Mouse (Mus musculus): Measurements from ENCODE around the gene Smc5.

Gene Smc5

GRCm38 (mm10) chr19:23273355-23274053 is at the start of gene Smc5:
Gene Smc5, minus strand, starts transcription at chr19:23273897.
- DNase-seq (ENCODE audit: extremely low spot score) = peak; percentile 94

GRCm38 (mm10) chr19:23323107-23323506 is 49.4 kb upstream of the Smc5 start:
- DNase-seq (ENCODE audit: extremely low spot score) = no peak

- no peak for DNase-seq (ENCODE audit: extremely low spot score)
These were observed 44.3 kb upstream of the Smc5 start for GRCm38 (mm10) chr19:23317989-23318358.

DNA sequence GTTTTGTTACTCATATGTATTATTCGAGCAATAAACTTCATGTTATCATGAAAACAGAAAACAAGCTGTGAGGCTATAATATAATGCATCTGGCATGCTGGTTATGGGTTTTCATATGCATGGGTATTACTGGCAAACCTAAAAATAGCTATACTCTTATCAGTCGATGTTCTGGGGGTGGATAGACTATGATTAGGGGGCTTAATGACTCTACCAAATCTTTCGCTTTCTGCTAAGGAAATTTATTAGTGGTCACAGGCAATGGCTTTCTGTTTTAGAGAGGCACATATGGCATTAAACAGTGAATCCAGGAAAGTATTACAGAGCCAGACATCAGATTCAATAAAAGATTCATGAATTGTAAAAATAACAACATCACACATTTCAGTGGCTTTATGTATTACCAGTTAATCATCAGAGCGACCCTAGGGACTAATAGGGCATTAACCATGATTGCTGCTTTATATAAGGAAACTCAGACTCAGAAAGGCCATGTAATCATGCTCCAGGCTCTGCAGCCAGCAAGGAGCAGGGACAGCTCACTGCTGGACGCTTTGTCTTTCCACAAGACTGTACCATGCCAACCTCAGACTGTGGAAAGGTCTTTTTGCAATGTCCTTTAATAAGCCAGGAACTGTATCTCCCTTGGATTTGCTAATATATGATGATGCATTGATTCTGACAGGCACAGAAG is 43.7 kb upstream of the Smc5 start:
- DNase-seq (ENCODE audit: extremely low spot score) = no peak

DNA sequence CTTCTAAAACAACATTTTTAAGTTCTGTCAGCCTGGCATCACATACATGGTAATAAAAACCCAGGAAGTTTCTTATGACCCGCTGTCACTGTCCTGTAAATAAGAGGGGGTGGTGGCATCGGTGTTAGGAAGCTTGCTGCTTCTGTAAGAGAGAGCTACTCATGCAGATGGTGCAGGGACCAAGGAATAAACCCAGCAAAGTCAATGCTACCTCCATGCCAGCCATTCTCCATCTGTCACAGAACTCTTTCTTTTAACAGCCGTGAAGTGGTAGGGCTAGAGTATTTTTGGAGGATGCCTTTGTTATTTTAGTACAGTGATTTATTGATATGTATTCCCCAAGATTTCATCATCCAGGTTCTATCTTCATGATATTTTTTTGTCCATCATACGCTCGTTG is 43.2 kb upstream of the Smc5 start:
- no peak for DNase-seq (ENCODE audit: extremely low spot score)

DNA sequence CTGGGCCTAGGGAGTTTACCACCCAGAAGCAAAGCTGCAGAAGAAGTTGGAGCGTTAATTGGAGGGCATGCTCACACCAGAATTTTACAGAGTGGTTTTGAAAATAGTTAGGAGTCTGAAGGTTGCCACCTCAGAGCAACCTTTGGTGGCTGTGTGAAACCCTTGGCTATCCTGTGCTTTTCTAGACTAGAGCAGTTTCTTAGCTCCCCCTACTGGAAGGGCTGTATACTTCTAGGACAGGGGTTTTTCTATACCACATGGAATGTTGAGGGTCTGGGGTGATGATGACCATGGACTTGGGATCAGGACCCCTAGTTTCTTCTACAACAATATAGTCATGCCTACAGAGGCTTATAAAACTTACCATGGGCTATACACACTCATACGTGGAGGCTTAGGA is 36.3 kb upstream of the Smc5 start:
- DNase-seq (ENCODE audit: extremely low spot score) = no peak

DNA sequence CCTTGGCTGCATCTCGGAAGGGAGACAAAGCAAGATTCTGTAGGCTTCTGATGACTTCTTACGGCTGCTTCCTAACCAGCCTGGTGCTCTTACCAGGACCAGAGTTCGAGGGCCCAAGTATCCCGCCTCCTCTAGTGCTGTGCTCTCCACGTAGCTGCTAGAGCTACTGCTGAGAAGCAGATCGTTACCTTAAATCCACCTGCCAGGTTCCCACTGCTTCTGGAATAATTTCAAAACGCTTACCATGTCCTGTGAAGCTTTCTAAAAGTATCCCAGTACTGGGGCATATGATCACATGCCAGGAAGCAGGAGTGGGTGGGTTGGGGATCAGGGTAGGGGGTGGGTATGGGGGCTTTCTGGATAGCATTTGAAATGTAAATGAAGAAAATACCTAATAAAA is 33.0 kb upstream of the Smc5 start:
- no peak for DNase-seq (ENCODE audit: extremely low spot score)

GRCm38 (mm10) chr19:23299987-23300386 is 26.3 kb upstream of the Smc5 start:
- DNase-seq (ENCODE audit: extremely low spot score) = no peak

DNA sequence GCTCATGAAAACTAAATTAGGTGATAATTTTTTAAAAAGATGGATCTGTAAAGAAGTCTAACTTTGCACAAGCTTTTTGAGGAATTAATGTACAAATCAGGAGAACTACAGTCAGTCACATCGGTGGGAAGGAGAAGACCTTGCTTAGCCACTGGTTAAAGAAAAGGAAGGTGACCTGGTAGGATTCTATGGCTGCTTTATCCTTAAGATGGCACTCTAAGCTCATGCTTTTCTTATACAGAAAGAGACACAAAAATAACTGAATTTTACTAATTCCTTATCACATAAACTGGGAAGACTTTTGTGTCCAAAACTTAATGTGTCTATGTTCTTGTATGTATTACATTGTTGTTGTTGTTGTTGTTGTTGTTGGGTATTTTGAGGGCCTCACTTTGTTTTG is 25.2 kb upstream of the Smc5 start:
- DNase-seq (ENCODE audit: extremely low spot score) = no peak

GRCm38 (mm10) chr19:23297191-23297590 is 23.5 kb upstream of the Smc5 start:
- DNase-seq (ENCODE audit: extremely low spot score) = no peak

DNA sequence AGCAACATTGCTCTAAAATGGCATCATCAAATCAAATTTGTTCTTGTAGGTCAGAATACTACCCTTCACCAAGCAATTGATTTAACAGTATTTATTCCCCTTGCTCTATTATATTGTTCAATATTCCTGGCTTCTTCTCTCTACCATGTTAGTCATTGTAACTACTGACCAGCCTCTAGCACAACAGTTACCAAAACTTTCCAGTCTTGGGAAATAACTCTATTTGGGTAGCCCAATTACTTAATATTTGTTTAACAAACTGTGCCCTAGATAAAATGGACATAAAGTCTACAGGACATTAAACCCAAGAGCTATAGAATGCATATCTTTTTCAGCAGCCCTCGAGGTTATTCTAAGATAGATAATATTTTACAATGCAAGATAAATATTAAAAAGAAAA is 15.6 kb upstream of the Smc5 start:
- DNase-seq (ENCODE audit: extremely low spot score) = no peak

GRCm38 (mm10) chr19:23281911-23282660 is 8.4 kb upstream of the Smc5 start:
- DNase-seq (ENCODE audit: extremely low spot score) = no peak

GRCm38 (mm10) chr19:23274054-23274724 is 492 bp upstream of the Smc5 start:
- DNase-seq (ENCODE audit: extremely low spot score) = no peak

DNA sequence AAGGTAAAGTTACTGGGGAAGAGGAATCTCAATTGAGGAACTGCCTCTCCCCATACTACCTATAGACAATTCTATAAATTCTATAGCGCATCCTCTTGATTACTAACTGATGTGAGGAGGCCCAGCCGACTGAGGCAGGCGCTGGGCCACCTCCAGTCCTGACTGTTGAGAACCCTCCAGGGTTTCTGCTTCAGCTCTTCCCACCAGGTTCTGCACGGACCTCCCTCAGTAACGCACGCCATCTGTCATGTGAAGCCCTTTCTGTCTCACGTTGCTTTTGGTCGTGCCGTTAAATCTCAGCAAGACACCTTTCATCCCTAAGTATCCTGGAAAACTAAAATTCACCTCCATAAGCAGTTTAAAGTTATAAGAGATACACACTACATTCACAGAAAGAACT is 16.9 kb downstream of the Smc5 start:
- no peak for DNase-seq (ENCODE audit: extremely low spot score)

GRCm38 (mm10) chr19:23246473-23246872 is 27.2 kb downstream of the Smc5 start:
- no peak for DNase-seq (ENCODE audit: extremely low spot score)

DNA sequence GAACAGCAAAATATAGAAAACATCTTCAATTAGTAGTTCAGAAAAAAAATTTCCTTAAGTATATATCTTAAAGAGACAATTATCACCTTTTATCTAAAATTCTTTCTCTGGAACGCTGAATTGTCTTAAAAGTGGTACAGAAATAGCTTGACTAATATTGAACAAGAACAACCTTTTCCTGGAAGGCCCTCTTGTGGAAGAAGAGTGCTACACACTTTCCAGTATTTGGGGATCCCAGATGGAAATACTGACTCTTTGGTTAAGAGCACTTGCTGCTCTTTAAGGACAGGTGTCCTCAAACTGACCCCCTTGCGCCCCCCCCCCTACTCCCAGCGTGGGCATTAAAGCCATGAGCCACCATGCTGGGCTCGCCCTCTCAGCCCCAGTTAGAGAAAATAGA is 48.6 kb downstream of the Smc5 start:
- no peak for DNase-seq (ENCODE audit: extremely low spot score)

GRCm38 (mm10) chr19:23214326-23214725 is 59.4 kb downstream of the Smc5 start:
- no peak for DNase-seq (ENCODE audit: extremely low spot score)

DNA sequence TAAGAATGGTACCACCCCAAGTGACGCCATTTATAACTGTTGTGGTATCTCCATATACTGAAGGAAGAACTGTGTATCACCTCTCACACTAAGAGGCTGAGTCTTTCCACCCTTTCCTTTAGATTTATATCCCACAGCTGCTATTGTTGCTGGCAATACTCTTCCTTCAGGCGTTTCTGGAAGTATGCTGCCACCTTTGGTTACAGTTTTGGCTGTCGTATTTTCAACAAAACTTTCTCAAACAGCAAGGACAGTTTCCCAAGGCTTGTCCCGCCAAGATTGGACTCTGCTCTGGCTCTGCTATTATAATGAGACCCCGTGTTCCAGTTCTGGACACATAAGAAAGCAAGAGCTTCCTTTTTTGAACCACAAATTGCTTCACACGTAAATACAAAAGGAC is 62.4 kb downstream of the Smc5 start:
- DNase-seq (ENCODE audit: extremely low spot score) = no peak

DNA sequence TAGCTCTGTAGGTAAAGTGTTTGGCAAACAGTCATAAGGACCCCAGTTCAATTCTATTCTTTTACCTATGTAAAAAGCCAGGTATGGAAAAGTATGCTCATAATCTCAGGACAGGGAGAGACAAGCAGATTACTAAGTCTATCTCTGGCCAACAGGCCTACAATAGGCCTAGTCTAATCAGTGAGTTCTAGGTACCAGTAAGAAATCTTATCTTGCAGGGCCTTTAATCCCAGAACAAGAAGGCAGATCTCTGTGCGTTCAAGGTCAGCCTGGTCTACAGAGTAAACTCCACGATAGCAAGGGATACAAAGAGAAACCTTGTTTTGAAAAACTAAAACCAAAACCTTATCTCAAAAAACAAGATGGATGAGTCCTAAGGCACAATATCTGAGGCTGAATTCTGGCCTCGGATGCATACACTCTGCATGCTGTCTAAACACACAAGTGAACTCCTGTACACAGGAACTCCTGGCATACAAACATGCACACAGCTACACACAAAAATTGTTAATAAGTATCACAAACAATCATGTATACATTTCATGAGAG is 70.1 kb downstream of the Smc5 start:
- no peak for DNase-seq (ENCODE audit: extremely low spot score)

GRCm38 (mm10) chr19:23202106-23202505 is 71.6 kb downstream of the Smc5 start:
- no peak for DNase-seq (ENCODE audit: extremely low spot score)

DNA sequence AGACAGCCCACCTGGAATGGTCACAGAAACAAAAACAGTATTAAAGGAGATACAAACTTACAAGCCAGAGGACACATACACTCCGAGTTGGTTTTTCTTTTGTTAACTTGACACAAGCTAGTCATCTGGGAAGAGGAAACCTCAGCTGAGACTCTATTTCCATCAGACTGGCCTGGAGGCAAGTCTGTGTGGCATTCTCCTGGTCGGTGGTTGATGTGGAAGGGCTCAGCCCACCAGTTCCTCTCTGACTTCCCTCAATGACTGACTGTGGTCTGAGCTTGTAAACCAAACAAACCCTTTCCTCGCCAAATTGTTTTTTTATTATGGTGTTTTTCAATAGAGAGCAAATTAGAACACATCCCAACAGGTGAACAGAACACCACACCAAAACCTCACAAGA is 80.6 kb downstream of the Smc5 start:
- DNase-seq (ENCODE audit: extremely low spot score) = no peak

- no peak for DNase-seq (ENCODE audit: extremely low spot score)
These were observed 82.2 kb downstream of the Smc5 start for GRCm38 (mm10) chr19:23191486-23191885.
